Mouse (Mus musculus) ES-E14 (cell line): ENCODE measurements at regions not wholly inside any gene's neighbourhood (a gene's known extent, or its start where the extent isn't known, plus 50 kb on each side); places are given as distances from the start of the nearest gene placed in this dataset.

Experiments used
- CHD2 ChIP-seq: IDR thresholded peaks from 2 replicates; pipeline ENCODE4 v1.6.1; 2014; ENCODE audit warnings: mild to moderate bottlenecking, low read depth, low read length, inconsistent platforms
- HCFC1 ChIP-seq: IDR thresholded peaks from 2 replicates; pipeline ENCODE4 v1.6.1; 2012; ENCODE audit warnings: low read length, inconsistent platforms, borderline replicate concordance; ENCODE audit not compliant: insufficient read depth
- MAFK ChIP-seq: IDR thresholded peaks from 2 replicates; pipeline ENCODE4 v1.6.1; 2014; ENCODE audit warnings: mild to moderate bottlenecking, low read depth, low read length, inconsistent platforms; ENCODE audit not compliant: insufficient read depth
- ZC3H11A ChIP-seq: IDR thresholded peaks from 2 replicates; pipeline ENCODE4 v1.6.1; 2012; ENCODE audit warnings: low read depth, mild to moderate bottlenecking, inconsistent platforms, low read length, borderline replicate concordance
- ZNF384 ChIP-seq: IDR thresholded peaks from 2 replicates; pipeline ENCODE4 v1.6.1; 2012; ENCODE audit warnings: low read depth, low read length, inconsistent platforms

DNA sequence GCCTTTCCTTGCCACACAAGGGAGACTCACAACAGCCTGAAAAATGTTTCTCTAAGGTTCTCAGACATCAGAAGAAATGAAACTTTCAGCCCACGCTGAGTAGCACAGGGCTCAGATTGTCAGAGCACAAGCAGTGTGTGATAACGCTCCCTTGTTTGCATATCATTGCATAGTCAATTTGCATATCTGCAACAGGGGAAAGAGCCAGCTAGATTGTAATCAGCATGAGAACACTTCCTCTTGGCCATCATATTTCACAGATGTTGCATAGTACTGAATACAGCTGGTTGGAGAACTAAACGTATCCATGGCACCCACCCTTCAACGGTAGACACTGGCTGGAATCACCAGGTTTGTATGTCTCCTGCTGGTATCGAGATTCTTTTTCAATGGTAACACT is 58.9 kb upstream of the Sgip1 start:
- TF ChIP-seq HCFC1 (no peak), CHD2 (no peak), ZC3H11A (no peak), MAFK (no peak), ZNF384 (no peak)
